Mouse (Mus musculus) intestine, embryonic 15.5 days (tissue): ENCODE results near the gene Gm28635. TPM values are rescaled to one million over a fixed set of nuclear protein-coding genes. Genes with fewer than 3 reads are reported as not detected.
"Not testable (repeated sequence)": the region's sequence is repeated elsewhere in the genome, so short reads cannot be mapped to it uniquely, and the experiment has no call there.

Experiments used
- ATAC-seq: fragments of 200-750 bp; cut with Nextera tagmentation; 2 replicates; pipeline ENCODE4 v1.8.0; 2017; ENCODE audit warnings: moderate TSS enrichment, moderate library complexity
- H3K27ac ChIP-seq: fragments of 300-500 bp; sonication (generic); 2 replicates; pipeline ENCODE4 v1.5.1; 2015; ENCODE audit warnings: mild to moderate bottlenecking, inconsistent platforms
- H3K27me3 ChIP-seq: fragments of 300-500 bp; sonication (generic); replicated peaks from 2 replicates; pipeline ENCODE4 v1.6.1; 2015; ENCODE audit warnings: inconsistent platforms
- H3K36me3 ChIP-seq: fragments of 300-500 bp; sonication (generic); 2 replicates; pipeline ENCODE4 v1.6.1; 2015; ENCODE audit warnings: inconsistent platforms
- H3K4me1 ChIP-seq: fragments of 300-500 bp; sonication (generic); replicated peaks from 2 replicates; pipeline ENCODE4 v1.6.1; 2015; ENCODE audit warnings: inconsistent platforms
- H3K4me2 ChIP-seq: fragments of 300-500 bp; sonication (generic); replicated peaks from 2 replicates; pipeline ENCODE4 v1.6.1; 2015; ENCODE audit warnings: mild to moderate bottlenecking, inconsistent platforms
- H3K4me3 ChIP-seq: fragments of 300-500 bp; sonication (generic); replicated peaks from 2 replicates; pipeline ENCODE4 v1.5.1; 2015; ENCODE audit warnings: inconsistent platforms
- H3K9ac ChIP-seq: fragments of 300-500 bp; sonication (generic); 2 replicates; pipeline ENCODE4 v1.6.1; 2015; ENCODE audit warnings: inconsistent platforms
- H3K9me3 ChIP-seq: fragments of 300-500 bp; sonication (generic); 2 replicates; pipeline ENCODE4 v1.6.1; 2016; ENCODE audit warnings: inconsistent platforms
- WGBS: fragments of 180-500 bp; shearing (Covaris S2); methylation state at CpG from one replicate; pipeline ENCODE4 v1.1.7; 2015; 5-methylcytosine and 5-hydroxymethylcytosine counted together
- polyA plus RNA-seq: library from polyadenylated mRNA; unstranded; fragments of >200 nt; fragmentation: Nextera tagmentation; extraction: Ambion mirVana; gene quantifications from 2 replicates; pipeline ENCODE4 v1.2.1, GENCODE M21; 2015

Gm28635 gene
- polyA plus RNA-seq, 1 experiment from 2014 or later: not detected

GRCm38 (mm10) chr2:84679016-84679415 lies 1.2 kb upstream of the Gm28635 start, which contains the start of gene Tmx2:
TSS of gene Tmx2 (minus strand) at chr2:84679140.
- ATAC-seq: no peak
- Histone ChIP-seq H3K4me3 (peak within 1 kb of the TSS; percentile 65), H3K4me2 (peak within 1 kb of the TSS; percentile 63), H3K27me3 (no peaks in the 10 kb centered on the region), H3K27ac (peak within 1 kb of the TSS; percentile 77), H3K9ac (peak within 1 kb of the TSS; percentile 74), H3K36me3 (peaks cover 8% of the 10 kb centered on the region), H3K4me1 (peaks cover 7% of the 10 kb centered on the region), H3K9me3 (no peaks in the 10 kb centered on the region)
- WGBS: 12% methylated on average over 8 of the region's 8 CpGs

- ATAC-seq: peak; percentile 73
- WGBS: 6% methylated on average over 22 of the region's 22 CpGs
These were observed 422 bp downstream of the Gm28635 start for GRCm38 (mm10) chr2:84677270-84677967.

GRCm38 (mm10) chr2:84671535-84671934 lies 6.3 kb downstream of the Gm28635 start:
- not testable (repeated sequence) for H3K9ac ChIP-seq, H3K4me2 ChIP-seq, ATAC-seq, H3K4me1 ChIP-seq, H3K9me3 ChIP-seq, H3K4me3 ChIP-seq, H3K27ac ChIP-seq, H3K27me3 ChIP-seq
- 53% methylated on average over 4 of the region's 5 CpGs for WGBS
- H3K36me3 ChIP-seq: peaks cover 18% of the 10 kb centered on the region

More at GRCm38 (mm10) chr2:84677270-84677967, 422 bp downstream of the Gm28635 start:
- Histone ChIP-seq H3K4me3 (peak overlapping the region; percentile 58), H3K27ac (peak overlapping the region; percentile 56), H3K9me3 (no peaks in the 10 kb centered on the region), H3K36me3 (peaks cover 15% of the 10 kb centered on the region), H3K27me3 (no peaks in the 10 kb centered on the region), H3K4me2 (peak overlapping the region; percentile 70), H3K4me1 (peaks cover 5% of the 10 kb centered on the region), H3K9ac (peak overlapping the region; percentile 57)

GRCm38 (mm10) chr2:84670569-84670933 lies 7.3 kb downstream of the Gm28635 start, which contains the start of gene Selenoh:
TSS of gene Selenoh (minus strand) at chr2:84670770.
- peak within 1 kb of the TSS; percentile 93 for H3K27ac ChIP-seq
- WGBS: under 1% methylated on average over 20 of the region's 20 CpGs

GRCm38 (mm10) chr2:84669828-84670568 lies 7.8 kb downstream of the Gm28635 start:
- peak overlapping the region; percentile 87 for H3K4me3 ChIP-seq
- H3K9ac ChIP-seq: peak overlapping the region; percentile 89
- peak overlapping the region; percentile 93 for H3K27ac ChIP-seq
- peaks cover 15% of the 10 kb centered on the region for H3K36me3 ChIP-seq
- ATAC-seq: peak; percentile 84
- H3K4me2 ChIP-seq: peak overlapping the region; percentile 57
- no peaks in the 10 kb centered on the region for H3K27me3 ChIP-seq
- no peaks in the 10 kb centered on the region for H3K9me3 ChIP-seq
- peaks cover 7% of the 10 kb centered on the region for H3K4me1 ChIP-seq
- 3% methylated on average over 39 of the region's 39 CpGs for WGBS

More at GRCm38 (mm10) chr2:84670569-84670933, 7.3 kb downstream of the Gm28635 start, which contains the start of gene Selenoh:
- Histone ChIP-seq H3K9ac (peak within 1 kb of the TSS; percentile 89), H3K4me1 (peaks cover 7% of the 10 kb centered on the region), H3K4me3 (peak within 1 kb of the TSS; percentile 87), H3K9me3 (no peaks in the 10 kb centered on the region), H3K36me3 (peaks cover 15% of the 10 kb centered on the region), H3K27me3 (no peaks in the 10 kb centered on the region), H3K4me2 (peak within 1 kb of the TSS; percentile 57)
- ATAC-seq: peak; percentile 97

- Histone ChIP-seq H3K36me3 (0 out of 2 replicates have a peak, but pooled peaks cover 3% of the 10 kb centered on the region), H3K9ac (no peak overlapping the region), H3K4me3 (no peak overlapping the region), H3K27me3 (no peaks in the 10 kb centered on the region), H3K4me1 (peaks cover 6% of the 10 kb centered on the region), H3K4me2 (no peak overlapping the region), H3K9me3 (no peaks in the 10 kb centered on the region), H3K27ac (no peak overlapping the region)
- WGBS: 52% methylated on average over 12 of the region's 12 CpGs
- ATAC-seq: no peak
These were observed 11.8 kb downstream of the Gm28635 start for GRCm38 (mm10) chr2:84666081-84666480.

- ATAC-seq: no peak
- Histone ChIP-seq H3K36me3 (no peaks in the 10 kb centered on the region), H3K9me3 (no peaks in the 10 kb centered on the region), H3K27ac (no peak overlapping the region), H3K27me3 (no peaks in the 10 kb centered on the region), H3K9ac (no peak overlapping the region), H3K4me1 (no peaks in the 10 kb centered on the region), H3K4me2 (no peak overlapping the region), H3K4me3 (no peak overlapping the region)
- 35% methylated on average over 2 of the region's 2 CpGs for WGBS
These were observed 15.0 kb downstream of the Gm28635 start for GRCm38 (mm10) chr2:84662866-84663265.

GRCm38 (mm10) chr2:84660253-84660652 lies 17.6 kb downstream of the Gm28635 start:
- Histone ChIP-seq H3K4me1 (no peaks in the 10 kb centered on the region), H3K4me3 (no peak overlapping the region), H3K4me2 (no peak overlapping the region), H3K27ac (no peak overlapping the region), H3K36me3 (no peaks in the 10 kb centered on the region), H3K9ac (no peak overlapping the region), H3K27me3 (no peaks in the 10 kb centered on the region), H3K9me3 (no peaks in the 10 kb centered on the region)
- ATAC-seq: peak; percentile 73
- WGBS: 57% methylated on average over 3 of the region's 3 CpGs

GRCm38 (mm10) chr2:84658806-84659205 lies 19.0 kb downstream of the Gm28635 start, which contains the start of gene Btbd18:
TSS of gene Btbd18 (plus strand) at chr2:84659079.
- 94% methylated on average over 32 of the region's 32 CpGs for WGBS
- no peak within 1 kb of the TSS for H3K9ac ChIP-seq
- no peak within 1 kb of the TSS for H3K4me3 ChIP-seq
- H3K4me1 ChIP-seq: no peaks in the 10 kb centered on the region
- H3K27me3 ChIP-seq: no peaks in the 10 kb centered on the region
- no peaks in the 10 kb centered on the region for H3K36me3 ChIP-seq
- no peak within 1 kb of the TSS for H3K27ac ChIP-seq
- ATAC-seq: no peak
- no peak within 1 kb of the TSS for H3K4me2 ChIP-seq
- H3K9me3 ChIP-seq: no peaks in the 10 kb centered on the region

GRCm38 (mm10) chr2:84655864-84656263 lies 22.0 kb downstream of the Gm28635 start:
- 62% methylated on average over 1 of the region's 1 CpGs for WGBS
- Histone ChIP-seq H3K27me3 (no peaks in the 10 kb centered on the region), H3K36me3 (no peaks in the 10 kb centered on the region), H3K27ac (no peak overlapping the region), H3K4me2 (no peak overlapping the region), H3K9me3 (no peaks in the 10 kb centered on the region), H3K9ac (no peak overlapping the region), H3K4me3 (no peak overlapping the region), H3K4me1 (no peaks in the 10 kb centered on the region)
- ATAC-seq: no peak

- no peaks in the 10 kb centered on the region for H3K27me3 ChIP-seq
- no peak for ATAC-seq
These were observed 24.5 kb downstream of the Gm28635 start for GRCm38 (mm10) chr2:84653354-84653753.

GRCm38 (mm10) chr2:84650464-84651195 lies 27.2 kb downstream of the Gm28635 start, which contains the start of gene Ctnnd1:
TSS of gene Ctnnd1 (minus strand) at chr2:84650765.
- Histone ChIP-seq H3K36me3 (no peaks in the 10 kb centered on the region), H3K9me3 (no peaks in the 10 kb centered on the region), H3K4me3 (peak within 1 kb of the TSS; percentile 61), H3K4me2 (peak within 1 kb of the TSS; percentile 59), H3K27ac (peak within 1 kb of the TSS; percentile 96), H3K27me3 (no peaks in the 10 kb centered on the region), H3K9ac (peak within 1 kb of the TSS; percentile 81), H3K4me1 (0 out of 2 replicates have a peak, but pooled peaks cover 6% of the 10 kb centered on the region)
- peak; percentile 98 for ATAC-seq
- WGBS: under 1% methylated on average over 15 of the region's 15 CpGs

More at GRCm38 (mm10) chr2:84653354-84653753, 24.5 kb downstream of the Gm28635 start:
- no peaks in the 10 kb centered on the region for H3K4me1 ChIP-seq
- H3K4me3 ChIP-seq: no peak overlapping the region
- H3K9me3 ChIP-seq: no peaks in the 10 kb centered on the region
- no peak overlapping the region for H3K27ac ChIP-seq
- no peaks in the 10 kb centered on the region for H3K36me3 ChIP-seq
- no peak overlapping the region for H3K4me2 ChIP-seq
- H3K9ac ChIP-seq: no peak overlapping the region
